Mouse (Mus musculus): ENCODE measurements around the gene Ctxn2. TPM values are rescaled to one million over a fixed set of nuclear protein-coding genes. Genes with fewer than 3 reads are reported as not detected.
A peak's percentile ranks its signal among the peaks of the same experiment; 100 is the strongest.

Gene Ctxn2
- polyA plus RNA-seq, 1 experiment from 2014 or later, result not detected

GRCm38 (mm10) chr2:125134113-125134512 lies 2.4 kb upstream of the Ctxn2 start:
- no peak overlapping the region for H3K4me3 ChIP-seq
- no peak overlapping the region for H3K9ac ChIP-seq
- H3K4me2 ChIP-seq, result no peak overlapping the region
- no peak for ATAC-seq
- H3K4me1 ChIP-seq, result peaks cover 6% of the 10 kb centered on the region; the same call in 1 of the 2 replicates
- WGBS (ENCODE audit: insufficient replicate concordance), result 23% methylated on average over 4 of the region's 4 CpGs
- H3K36me3 ChIP-seq, result no peaks in the 10 kb centered on the region
- peaks cover 14% of the 10 kb centered on the region for H3K27me3 ChIP-seq (replicated peaks)
- no peaks in the 10 kb centered on the region for H3K9me3 ChIP-seq (replicated peaks)
- H3K27ac ChIP-seq, result no peak overlapping the region

GRCm38 (mm10) chr2:125136846-125137245 lies 354 bp downstream of the Ctxn2 start:
- H3K4me3 ChIP-seq, result no peak overlapping the region
- H3K9me3 ChIP-seq (replicated peaks), result no peaks in the 10 kb centered on the region
- 20% methylated on average over 7 of the region's 7 CpGs for WGBS (ENCODE audit: insufficient replicate concordance)
- no peak for ATAC-seq
- no peak overlapping the region for H3K9ac ChIP-seq
- H3K4me2 ChIP-seq, result peak overlapping the region; percentile 51; the same call in 1 of the 2 replicates
- no peak overlapping the region for H3K27ac ChIP-seq
- H3K4me1 ChIP-seq, result peaks cover 6% of the 10 kb centered on the region; the same call in 1 of the 2 replicates
- peaks cover 14% of the 10 kb centered on the region for H3K27me3 ChIP-seq (replicated peaks)
- H3K36me3 ChIP-seq, result no peaks in the 10 kb centered on the region

GRCm38 (mm10) chr2:125142336-125142735 lies 5.8 kb downstream of the Ctxn2 start:
- no peaks in the 10 kb centered on the region for H3K27me3 ChIP-seq (replicated peaks)
- no peaks in the 10 kb centered on the region for H3K4me1 ChIP-seq
- H3K9ac ChIP-seq, result no peak overlapping the region
- H3K36me3 ChIP-seq, result no peaks in the 10 kb centered on the region
- ATAC-seq, result no peak
- no peaks in the 10 kb centered on the region for H3K9me3 ChIP-seq (replicated peaks)
- no peak overlapping the region for H3K4me3 ChIP-seq
- no peak overlapping the region for H3K27ac ChIP-seq
- no peak overlapping the region for H3K4me2 ChIP-seq

- Histone ChIP-seq H3K9me3 (replicated peaks) (no peaks in the 10 kb centered on the region), H3K36me3 (no peaks in the 10 kb centered on the region), H3K27ac (no peak within 1 kb of the TSS), H3K27me3 (replicated peaks) (no peaks in the 10 kb centered on the region), H3K4me3 (no peak within 1 kb of the TSS), H3K4me1 (no peaks in the 10 kb centered on the region), H3K4me2 (no peak within 1 kb of the TSS), H3K9ac (no peak within 1 kb of the TSS)
- no peak for ATAC-seq
- WGBS (ENCODE audit: insufficient replicate concordance), result 70% methylated on average over 6 of the region's 6 CpGs
These were observed 15.9 kb downstream of the Ctxn2 start, which contains the start of gene Slc12a1 for GRCm38 (mm10) chr2:125152388-125152787. TSS of gene Slc12a1 (plus strand) at chr2:125152505.

- Histone ChIP-seq H3K27me3 (replicated peaks) (no peaks in the 10 kb centered on the region), H3K4me2 (no peak overlapping the region), H3K9me3 (replicated peaks) (no peaks in the 10 kb centered on the region), H3K27ac (no peak overlapping the region), H3K4me3 (no peak overlapping the region), H3K4me1 (no peaks in the 10 kb centered on the region), H3K9ac (no peak overlapping the region), H3K36me3 (no peaks in the 10 kb centered on the region)
- ATAC-seq, result no peak
- WGBS (ENCODE audit: insufficient replicate concordance), result 73% methylated on average over 9 of the region's 9 CpGs
These were observed 17.8 kb downstream of the Ctxn2 start for GRCm38 (mm10) chr2:125154294-125154693.

GRCm38 (mm10) chr2:125155504-125155903 lies 19.0 kb downstream of the Ctxn2 start:
- H3K4me2 ChIP-seq, result no peak overlapping the region
- H3K27me3 ChIP-seq (replicated peaks), result no peaks in the 10 kb centered on the region
- H3K4me3 ChIP-seq, result no peak overlapping the region
- H3K9ac ChIP-seq, result no peak overlapping the region
- no peaks in the 10 kb centered on the region for H3K36me3 ChIP-seq
- no peak overlapping the region for H3K27ac ChIP-seq
- no peaks in the 10 kb centered on the region for H3K9me3 ChIP-seq (replicated peaks)
- no peak for ATAC-seq
- 7% methylated on average over 2 of the region's 2 CpGs for WGBS (ENCODE audit: insufficient replicate concordance)
- no peaks in the 10 kb centered on the region for H3K4me1 ChIP-seq

- Histone ChIP-seq H3K27me3 (replicated peaks) (no peaks in the 10 kb centered on the region), H3K36me3 (no peaks in the 10 kb centered on the region), H3K27ac (no peak overlapping the region), H3K4me1 (no peaks in the 10 kb centered on the region), H3K4me3 (no peak overlapping the region), H3K9ac (no peak overlapping the region), H3K9me3 (replicated peaks) (no peaks in the 10 kb centered on the region), H3K4me2 (no peak overlapping the region)
- ATAC-seq, result no peak
- WGBS (ENCODE audit: insufficient replicate concordance), result 65% methylated on average over 4 of the region's 4 CpGs
These were observed 25.5 kb downstream of the Ctxn2 start for GRCm38 (mm10) chr2:125162012-125162470.

GRCm38 (mm10) chr2:125178225-125178798 lies 41.8 kb downstream of the Ctxn2 start:
- Histone ChIP-seq H3K9me3 (replicated peaks) (no peaks in the 10 kb centered on the region), H3K4me1 (no peaks in the 10 kb centered on the region), H3K36me3 (no peaks in the 10 kb centered on the region), H3K4me2 (no peak overlapping the region), H3K9ac (no peak overlapping the region), H3K27ac (no peak overlapping the region), H3K27me3 (replicated peaks) (no peaks in the 10 kb centered on the region), H3K4me3 (no peak overlapping the region)
- WGBS (ENCODE audit: insufficient replicate concordance), result 76% methylated on average over 7 of the region's 7 CpGs
- ATAC-seq, result no peak

- H3K9ac ChIP-seq, result no peak overlapping the region
- no peaks in the 10 kb centered on the region for H3K9me3 ChIP-seq (replicated peaks)
- no peak overlapping the region for H3K4me3 ChIP-seq
- no peaks in the 10 kb centered on the region for H3K27me3 ChIP-seq (replicated peaks)
- H3K36me3 ChIP-seq, result no peaks in the 10 kb centered on the region
- no peak for ATAC-seq
- H3K4me2 ChIP-seq, result no peak overlapping the region
- WGBS (ENCODE audit: insufficient replicate concordance), result 71% methylated on average over 11 of the region's 11 CpGs
- H3K4me1 ChIP-seq, result no peaks in the 10 kb centered on the region
- no peak overlapping the region for H3K27ac ChIP-seq
These were observed 51.4 kb downstream of the Ctxn2 start for GRCm38 (mm10) chr2:125187904-125188303.

GRCm38 (mm10) chr2:125189197-125189596 lies 52.7 kb downstream of the Ctxn2 start:
- Histone ChIP-seq H3K9ac (no peak overlapping the region), H3K36me3 (no peaks in the 10 kb centered on the region), H3K4me3 (no peak overlapping the region), H3K9me3 (replicated peaks) (no peaks in the 10 kb centered on the region), H3K4me1 (no peaks in the 10 kb centered on the region), H3K27me3 (replicated peaks) (no peaks in the 10 kb centered on the region), H3K27ac (no peak overlapping the region), H3K4me2 (no peak overlapping the region)
- ATAC-seq, result no peak
- 2% methylated on average over 2 of the region's 2 CpGs for WGBS (ENCODE audit: insufficient replicate concordance)

GRCm38 (mm10) chr2:125192905-125193304 lies 56.4 kb downstream of the Ctxn2 start:
- no peak overlapping the region for H3K4me3 ChIP-seq
- no peak for ATAC-seq
- H3K4me2 ChIP-seq, result no peak overlapping the region
- no peaks in the 10 kb centered on the region for H3K9me3 ChIP-seq (replicated peaks)
- H3K9ac ChIP-seq, result no peak overlapping the region
- H3K27ac ChIP-seq, result no peak overlapping the region
- H3K4me1 ChIP-seq, result no peaks in the 10 kb centered on the region
- H3K36me3 ChIP-seq, result no peaks in the 10 kb centered on the region
- H3K27me3 ChIP-seq (replicated peaks), result no peaks in the 10 kb centered on the region

GRCm38 (mm10) chr2:125196771-125197170 lies 60.3 kb downstream of the Ctxn2 start:
- Histone ChIP-seq H3K9me3 (replicated peaks) (no peaks in the 10 kb centered on the region), H3K4me3 (no peak overlapping the region), H3K4me1 (no peaks in the 10 kb centered on the region), H3K36me3 (no peaks in the 10 kb centered on the region), H3K9ac (no peak overlapping the region), H3K27ac (no peak overlapping the region), H3K4me2 (no peak overlapping the region), H3K27me3 (replicated peaks) (no peaks in the 10 kb centered on the region)
- ATAC-seq, result no peak
- 60% methylated on average over 7 of the region's 7 CpGs for WGBS (ENCODE audit: insufficient replicate concordance)
